Mouse (Mus musculus) midbrain, embryonic 11.5 days (tissue): Measurements from ENCODE around the gene Gsg1l2. TPM values are rescaled to one million over a fixed set of nuclear protein-coding genes. Genes with fewer than 3 reads are reported as not detected.

Source experiments
- ATAC-seq: fragments of 200-750 bp; cut with Nextera tagmentation; 2 replicates; pipeline ENCODE4 v1.8.0; 2017; ENCODE audit warnings: moderate TSS enrichment, moderate library complexity; ENCODE audit not compliant: low FRiP score
- DNase-seq: peaks from one replicate; pipeline ENCODE4 v3.0.0; 2015; ENCODE audit warnings: low spot score; ENCODE audit errors: missing footprints
- H3K27ac ChIP-seq: fragments of 300-500 bp; sonication (generic); 2 replicates; pipeline ENCODE4 v1.5.1; 2014; ENCODE audit warnings: low read depth, low read length
- H3K27me3 ChIP-seq: fragments of 300-500 bp; sonication (generic); 2 replicates; pipeline ENCODE4 v1.6.1; 2014; ENCODE audit warnings: mild to moderate bottlenecking, low read length, moderate library complexity, mixed read lengths; ENCODE audit not compliant: control insufficient read depth, insufficient read depth
- H3K36me3 ChIP-seq: fragments of 300-500 bp; sonication (generic); 2 replicates; pipeline ENCODE4 v1.6.1; 2014; ENCODE audit warnings: mild to moderate bottlenecking, low read length, moderate library complexity, mixed read lengths; ENCODE audit not compliant: control insufficient read depth, insufficient read depth
- H3K4me1 ChIP-seq: fragments of 300-500 bp; sonication (generic); 2 replicates; pipeline ENCODE4 v1.6.1; 2014; ENCODE audit warnings: low read length; ENCODE audit not compliant: control insufficient read depth, insufficient read depth
- H3K4me2 ChIP-seq: fragments of 300-500 bp; sonication (generic); 2 replicates; pipeline ENCODE4 v1.6.1; 2014; ENCODE audit warnings: mild to moderate bottlenecking, moderate library complexity
- H3K4me3 ChIP-seq: fragments of 300-500 bp; sonication (generic); 2 replicates; pipeline ENCODE4 v1.5.1; 2014; ENCODE audit warnings: low read depth, low read length
- H3K9ac ChIP-seq: fragments of 300-500 bp; sonication (generic); 2 replicates; pipeline ENCODE4 v1.6.1; 2014; ENCODE audit warnings: low read length
- H3K9me3 ChIP-seq: fragments of 300-500 bp; sonication (generic); 2 replicates; pipeline ENCODE4 v1.6.1; 2016; ENCODE audit warnings: low read length; ENCODE audit not compliant: control insufficient read depth
- WGBS: fragments of 180-500 bp; shearing (Covaris S2); extraction: QIAGEN DNeasy Blood & Tissue Kit; methylation state at CpG from one replicate; pipeline ENCODE4 v1.1.7; 2014; 5-methylcytosine and 5-hydroxymethylcytosine counted together
- polyA plus RNA-seq: library from polyadenylated mRNA; unstranded; fragments of >200 nt; fragmentation: Nextera tagmentation; extraction: Ambion mirVana; gene quantifications from 2 replicates; pipeline ENCODE4 v1.2.1, GENCODE M21; 2014

Gene Gsg1l2
- polyA plus RNA-seq, 1 experiment from 2014 or later: not detected

- Histone ChIP-seq H3K4me2 (no peak overlapping the region), H3K36me3 (no peaks in the 10 kb centered on the region), H3K27me3 (no peaks in the 10 kb centered on the region), H3K27ac (no peak overlapping the region), H3K9me3 (no peaks in the 10 kb centered on the region), H3K4me3 (no peak overlapping the region), H3K9ac (no peak overlapping the region), H3K4me1 (no peaks in the 10 kb centered on the region)
- ATAC-seq (no peak), DNase-seq (no peak)
- WGBS: 77% methylated on average over 5 of the region's 5 CpGs
Observed at GRCm38 (mm10) chr11:67831820-67832219, 57.4 kb downstream of the Gsg1l2 start.

- Histone ChIP-seq H3K27me3 (no peaks in the 10 kb centered on the region), H3K4me1 (no peaks in the 10 kb centered on the region), H3K4me3 (no peak overlapping the region), H3K9me3 (no peaks in the 10 kb centered on the region), H3K36me3 (no peaks in the 10 kb centered on the region), H3K4me2 (no peak overlapping the region), H3K27ac (no peak overlapping the region), H3K9ac (no peak overlapping the region)
- ATAC-seq (no peak), DNase-seq (no peak)
- 94% methylated on average over 10 of the region's 10 CpGs for WGBS
Observed at GRCm38 (mm10) chr11:67835408-67836078, 61.1 kb downstream of the Gsg1l2 start.

Other genes starting within 250 kb of the Gsg1l2 start
- gene Rcvrn, start 79.3 kb upstream of the Gsg1l2 start, polyA plus RNA-seq: not detected in 2 replicates
- gene Glp2r, start 3.5 kb upstream of the Gsg1l2 start, polyA plus RNA-seq: not detected in 2 replicates
- not detected in 2 replicates for gene Dhrs7c, start 23.6 kb downstream of the Gsg1l2 start, polyA plus RNA-seq
- 0.51 and 0.97 TPM in 2 replicates for gene Usp43, start 147.5 kb downstream of the Gsg1l2 start, polyA plus RNA-seq
- gene Cfap52, start 191.0 kb downstream of the Gsg1l2 start, polyA plus RNA-seq: 0.25 and 0.46 TPM in 2 replicates
- 55.3 and 60.7 TPM in 2 replicates for gene Stx8, start 191.6 kb downstream of the Gsg1l2 start, polyA plus RNA-seq